Mouse (Mus musculus): ENCODE results near the gene Ccdc12. TPM values are rescaled to one million over a fixed set of nuclear protein-coding genes. Genes with fewer than 3 reads are reported as not detected.

Ccdc12 gene
- 84.4 and 86.3 TPM in 2 replicates for polyA plus RNA-seq (2015; fragmentation: Nextera tagmentation; extraction: Ambion mirVana)

DNA sequence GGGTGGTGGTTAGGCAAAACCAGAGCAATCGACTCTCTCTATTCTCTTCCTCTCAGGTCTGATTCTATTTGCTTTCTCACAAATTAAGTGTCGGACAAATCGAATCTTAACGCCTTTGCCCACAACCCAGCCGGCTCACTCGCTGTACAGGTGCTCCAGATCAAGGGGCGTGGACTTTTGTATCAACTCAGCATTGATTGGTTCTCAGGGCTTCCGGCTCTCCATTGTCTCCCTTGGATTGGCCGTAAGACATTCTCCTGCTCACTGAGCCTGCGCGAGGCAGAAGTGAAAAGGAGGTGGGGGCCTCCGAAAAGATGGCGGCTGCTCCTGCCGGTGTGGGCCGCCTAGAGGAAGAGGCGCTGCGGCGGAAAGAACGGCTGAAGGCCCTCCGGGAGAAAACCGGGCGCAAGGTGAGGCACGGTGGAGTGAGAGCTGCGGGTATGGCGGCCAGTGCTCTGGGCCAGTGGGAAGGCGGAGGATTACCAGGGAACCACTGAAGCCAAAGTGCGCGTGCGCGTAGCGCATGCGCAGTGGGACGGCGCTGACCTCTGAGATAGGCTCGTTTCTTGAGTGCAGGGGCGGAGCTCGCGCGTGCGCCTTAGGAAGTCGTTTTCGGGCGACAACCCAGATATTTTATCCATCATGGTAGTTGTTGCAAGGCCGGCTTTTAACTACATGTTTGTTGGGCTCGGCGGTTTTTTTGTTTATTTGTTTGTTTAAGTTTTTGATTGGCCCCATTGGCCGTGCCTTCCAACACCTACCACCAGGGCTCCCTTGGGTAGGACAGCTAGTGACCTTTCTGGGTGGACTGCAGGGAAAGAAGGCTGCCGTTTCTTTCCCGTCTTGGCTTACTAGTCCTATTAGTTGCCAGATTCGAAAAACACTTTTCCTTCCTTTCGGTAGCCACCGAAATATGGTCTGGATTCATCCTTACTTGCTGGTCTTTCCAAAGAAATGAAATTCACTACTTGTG is at the start of gene Ccdc12:
Gene Ccdc12 (plus strand): TSS at position 255 of the 973 bp plus-strand sequence.
- DNase-seq = peak; percentile 92
- Histone ChIP-seq H3K4me2 (peak within 1 kb of the TSS; percentile 90), H3K9me3 (replicated peaks) (no peaks in the 10 kb centered on the region), H3K27ac (peak within 1 kb of the TSS; percentile 91), H3K27me3 (peaks cover 22% of the 10 kb centered on the region), H3K36me3 (no peaks in the 10 kb centered on the region; the same call in 1 of the 2 replicates), H3K4me3 (replicated peaks) (peak within 1 kb of the TSS; percentile 80), H3K4me1 (replicated peaks) (peaks cover 86% of the 10 kb centered on the region), H3K9ac (peak within 1 kb of the TSS; percentile 85)
- ATAC-seq (ENCODE audit: low read depth) = peak; percentile 82
- WGBS (ENCODE audit: insufficient replicate concordance) = under 1% methylated on average over 52 of the region's 52 CpGs

GRCm38 (mm10) chr9:110611471-110611870 is 44.8 kb upstream of the Ccdc12 start:
- no peaks in the 10 kb centered on the region for H3K27me3 ChIP-seq
- 82% methylated on average over 3 of the region's 3 CpGs for WGBS (ENCODE audit: insufficient replicate concordance)
- DNase-seq (no peak), ATAC-seq (ENCODE audit: low read depth) (no peak)
- H3K9ac ChIP-seq = no peak overlapping the region
- peaks cover 8% of the 10 kb centered on the region for H3K4me1 ChIP-seq (replicated peaks)
- H3K27ac ChIP-seq = no peak overlapping the region
- H3K36me3 ChIP-seq = peaks cover 68% of the 10 kb centered on the region
- no peaks in the 10 kb centered on the region for H3K9me3 ChIP-seq (replicated peaks)
- no peak overlapping the region for H3K4me2 ChIP-seq
- H3K4me3 ChIP-seq (replicated peaks) = no peak overlapping the region

DNA sequence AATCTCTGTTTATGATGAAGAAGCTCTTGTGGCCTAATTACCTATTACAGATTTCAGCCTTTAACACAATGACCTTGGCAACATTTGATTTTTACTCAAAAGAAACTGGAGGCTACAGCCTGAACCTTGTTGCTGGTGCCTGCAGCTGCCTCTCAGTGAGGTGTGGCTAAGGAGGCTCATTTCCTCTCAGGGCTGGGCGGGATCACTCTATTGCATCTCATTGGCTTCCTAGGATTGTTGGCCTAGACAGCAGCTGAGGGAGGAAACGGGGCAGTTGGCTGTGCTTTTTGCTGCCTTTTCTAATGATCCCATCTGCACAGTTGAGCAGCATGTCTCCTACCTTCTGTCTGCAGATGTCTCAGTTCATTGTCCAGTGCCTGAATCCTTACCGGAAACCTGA is 39.2 kb upstream of the Ccdc12 start:
- Histone ChIP-seq H3K4me1 (replicated peaks) (peaks cover 15% of the 10 kb centered on the region), H3K36me3 (peaks cover 75% of the 10 kb centered on the region), H3K27me3 (no peaks in the 10 kb centered on the region), H3K4me3 (replicated peaks) (no peak overlapping the region), H3K9me3 (replicated peaks) (no peaks in the 10 kb centered on the region), H3K27ac (no peak overlapping the region), H3K9ac (no peak overlapping the region), H3K4me2 (no peak overlapping the region)
- 83% methylated on average over 3 of the region's 3 CpGs for WGBS (ENCODE audit: insufficient replicate concordance)
- ATAC-seq (ENCODE audit: low read depth) (no peak), DNase-seq (no peak)

DNA sequence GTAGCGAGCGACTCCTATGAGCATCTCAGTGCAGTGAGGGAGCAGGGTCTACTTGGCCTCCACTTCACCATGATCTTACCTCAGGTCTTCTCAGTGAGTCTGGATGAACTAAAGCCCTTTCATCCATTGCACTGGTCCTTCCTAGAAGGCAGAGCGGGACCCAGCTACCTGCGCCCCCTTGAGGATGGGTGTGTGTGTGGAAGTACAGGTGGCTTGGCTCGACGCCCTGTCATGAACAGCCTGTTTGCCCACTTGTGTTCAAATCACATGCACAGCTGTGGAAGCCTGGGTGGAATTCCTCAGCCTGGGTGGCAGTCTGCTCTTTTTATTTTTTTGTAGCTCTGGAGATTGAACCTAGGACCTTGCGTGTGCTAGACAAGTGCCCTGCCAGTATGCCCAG is 36.1 kb upstream of the Ccdc12 start:
- no peak for ATAC-seq (ENCODE audit: low read depth)
- H3K9ac ChIP-seq = no peak overlapping the region
- H3K27me3 ChIP-seq = no peaks in the 10 kb centered on the region
- no peaks in the 10 kb centered on the region for H3K9me3 ChIP-seq (replicated peaks)
- DNase-seq = no peak
- WGBS (ENCODE audit: insufficient replicate concordance) = 88% methylated on average over 7 of the region's 7 CpGs
- no peak overlapping the region for H3K27ac ChIP-seq
- peaks cover 33% of the 10 kb centered on the region for H3K4me1 ChIP-seq (replicated peaks)
- H3K36me3 ChIP-seq = peaks cover 54% of the 10 kb centered on the region
- H3K4me3 ChIP-seq (replicated peaks) = no peak overlapping the region
- no peak overlapping the region for H3K4me2 ChIP-seq

DNA sequence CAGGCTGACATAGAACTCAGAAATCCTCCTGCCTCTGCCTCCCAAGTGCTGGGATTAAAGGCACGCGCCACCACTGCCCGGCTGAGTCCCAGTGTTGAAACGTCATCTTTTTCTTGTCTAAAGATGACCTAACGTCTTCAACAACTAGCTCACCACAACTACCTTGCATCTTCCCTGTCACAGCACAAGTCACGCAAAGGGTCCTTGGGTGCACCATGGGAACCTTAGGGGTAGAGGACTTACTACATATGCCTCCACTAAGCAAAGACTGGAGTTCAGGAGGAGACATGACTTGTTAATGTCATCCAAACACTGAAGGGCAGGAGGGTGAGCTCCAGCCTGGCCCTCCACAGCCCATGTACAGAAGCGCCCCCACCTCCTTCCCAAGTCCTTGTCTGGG is 35.6 kb upstream of the Ccdc12 start:
- DNase-seq = no peak

DNA sequence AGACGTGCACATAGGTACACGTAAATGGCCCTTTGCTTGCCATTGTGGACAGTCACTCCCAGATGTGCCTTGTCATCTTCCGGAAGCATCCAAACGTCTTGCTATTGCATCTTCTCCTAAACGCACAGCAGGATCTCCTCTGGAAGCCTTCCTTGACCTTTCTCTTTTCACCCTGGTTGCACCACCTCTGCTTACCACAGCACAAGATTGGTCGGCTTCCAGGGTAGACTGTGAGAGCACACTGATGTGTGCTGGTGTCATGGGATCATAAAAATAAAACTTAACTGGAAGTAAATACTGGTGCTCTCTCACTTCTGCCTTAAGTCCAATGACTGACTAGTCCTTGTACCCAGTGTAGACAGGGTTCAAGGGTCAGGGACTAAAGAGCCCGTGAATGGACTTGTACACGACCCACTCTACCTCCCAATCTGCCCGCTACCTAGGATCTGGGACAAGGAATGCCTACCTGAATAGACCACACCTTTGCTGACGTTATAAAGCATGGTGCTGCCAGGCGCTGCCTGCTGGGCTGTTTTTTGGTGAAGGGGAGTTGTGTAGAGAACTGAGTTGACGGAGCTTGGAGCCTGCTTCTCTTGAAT is 33.6 kb upstream of the Ccdc12 start:
- no peak overlapping the region for H3K27ac ChIP-seq
- no peaks in the 10 kb centered on the region for H3K27me3 ChIP-seq
- no peaks in the 10 kb centered on the region for H3K9me3 ChIP-seq (replicated peaks)
- DNase-seq = no peak
- no peak overlapping the region for H3K9ac ChIP-seq
- H3K4me3 ChIP-seq (replicated peaks) = no peak overlapping the region
- 73% methylated on average over 12 of the region's 12 CpGs for WGBS (ENCODE audit: insufficient replicate concordance)
- no peak for ATAC-seq (ENCODE audit: low read depth)
- H3K4me1 ChIP-seq (replicated peaks) = peaks cover 22% of the 10 kb centered on the region
- no peak overlapping the region for H3K4me2 ChIP-seq
- peaks cover 45% of the 10 kb centered on the region for H3K36me3 ChIP-seq

More for the DNA sequence above, 35.6 kb upstream of the Ccdc12 start:
- H3K4me2 ChIP-seq = no peak overlapping the region
- H3K36me3 ChIP-seq = peaks cover 49% of the 10 kb centered on the region
- H3K27me3 ChIP-seq = no peaks in the 10 kb centered on the region
- no peaks in the 10 kb centered on the region for H3K9me3 ChIP-seq (replicated peaks)
- WGBS (ENCODE audit: insufficient replicate concordance) = 86% methylated on average over 7 of the region's 7 CpGs
- H3K27ac ChIP-seq = no peak overlapping the region
- H3K4me3 ChIP-seq (replicated peaks) = no peak overlapping the region
- H3K4me1 ChIP-seq (replicated peaks) = peaks cover 35% of the 10 kb centered on the region
- H3K9ac ChIP-seq = no peak overlapping the region
- no peak for ATAC-seq (ENCODE audit: low read depth)

GRCm38 (mm10) chr9:110623416-110624195 is 32.7 kb upstream of the Ccdc12 start:
- no peak for DNase-seq
- peaks cover 44% of the 10 kb centered on the region for H3K36me3 ChIP-seq
- peaks cover 22% of the 10 kb centered on the region for H3K4me1 ChIP-seq (replicated peaks)
- H3K4me3 ChIP-seq (replicated peaks) = peak overlapping the region; percentile 65
- 52% methylated on average over 8 of the region's 8 CpGs for WGBS (ENCODE audit: insufficient replicate concordance)
- peak overlapping the region; percentile 97 for H3K4me2 ChIP-seq
- peak overlapping the region; percentile 72 for H3K9ac ChIP-seq
- no peak overlapping the region for H3K27ac ChIP-seq
- ATAC-seq (ENCODE audit: low read depth) = no peak
- H3K9me3 ChIP-seq (replicated peaks) = no peaks in the 10 kb centered on the region
- no peaks in the 10 kb centered on the region for H3K27me3 ChIP-seq

DNA sequence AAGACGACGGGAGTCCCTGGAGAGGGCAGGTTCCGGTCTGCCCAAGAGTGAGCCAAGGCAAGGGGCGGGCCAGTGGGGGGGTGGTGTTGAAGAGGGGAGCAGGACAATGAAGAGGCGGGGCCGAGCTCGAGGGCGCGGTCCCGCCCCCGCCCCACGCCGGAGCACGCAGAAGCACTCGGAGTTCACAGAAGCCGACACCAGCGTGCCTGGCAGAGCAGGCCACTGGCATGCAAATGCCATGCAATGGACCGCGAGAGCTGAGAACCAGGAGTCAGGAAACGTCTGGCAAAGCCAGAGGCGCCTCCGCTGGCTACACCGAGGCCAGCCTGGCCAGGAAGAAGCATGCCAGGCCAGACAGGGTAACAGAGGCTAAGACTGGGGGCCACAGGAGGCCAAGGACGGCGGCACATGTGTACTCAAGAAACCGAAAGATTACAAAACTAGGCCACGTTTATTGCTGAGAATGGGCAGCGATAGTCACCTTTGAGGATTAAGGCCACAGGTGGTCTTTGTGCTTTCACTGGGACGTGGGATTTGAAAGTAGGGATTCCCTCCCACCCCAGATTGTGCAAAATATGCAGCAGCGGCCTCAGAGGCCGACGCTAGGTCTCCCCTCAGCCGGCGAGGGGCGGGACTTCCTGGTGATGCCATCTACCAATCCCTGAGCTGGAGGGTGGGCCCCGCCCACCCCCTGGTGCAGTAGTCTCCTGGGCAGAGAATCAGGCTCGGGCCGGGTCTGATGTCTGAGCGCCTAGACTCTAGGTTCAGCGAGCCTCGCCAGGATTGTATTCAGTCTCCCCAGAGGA is 31.7 kb upstream of the Ccdc12 start, which contains the start of gene Nradd:
Gene Nradd (minus strand): TSS at position 92 of the 806 bp plus-strand sequence.
- H3K9ac ChIP-seq = peak within 1 kb of the TSS; percentile 72
- peak within 1 kb of the TSS; percentile 65 for H3K4me3 ChIP-seq (replicated peaks)
- peak within 1 kb of the TSS; percentile 97 for H3K4me2 ChIP-seq
- no peaks in the 10 kb centered on the region for H3K9me3 ChIP-seq (replicated peaks)
- H3K27me3 ChIP-seq = no peaks in the 10 kb centered on the region
- peaks cover 36% of the 10 kb centered on the region for H3K36me3 ChIP-seq
- H3K4me1 ChIP-seq (replicated peaks) = peaks cover 22% of the 10 kb centered on the region
- peak within 1 kb of the TSS; percentile 39 for H3K27ac ChIP-seq
- WGBS (ENCODE audit: insufficient replicate concordance) = 11% methylated on average over 41 of the region's 41 CpGs
- ATAC-seq (ENCODE audit: low read depth) (peak; percentile 92), DNase-seq (peak; percentile 78)

DNA sequence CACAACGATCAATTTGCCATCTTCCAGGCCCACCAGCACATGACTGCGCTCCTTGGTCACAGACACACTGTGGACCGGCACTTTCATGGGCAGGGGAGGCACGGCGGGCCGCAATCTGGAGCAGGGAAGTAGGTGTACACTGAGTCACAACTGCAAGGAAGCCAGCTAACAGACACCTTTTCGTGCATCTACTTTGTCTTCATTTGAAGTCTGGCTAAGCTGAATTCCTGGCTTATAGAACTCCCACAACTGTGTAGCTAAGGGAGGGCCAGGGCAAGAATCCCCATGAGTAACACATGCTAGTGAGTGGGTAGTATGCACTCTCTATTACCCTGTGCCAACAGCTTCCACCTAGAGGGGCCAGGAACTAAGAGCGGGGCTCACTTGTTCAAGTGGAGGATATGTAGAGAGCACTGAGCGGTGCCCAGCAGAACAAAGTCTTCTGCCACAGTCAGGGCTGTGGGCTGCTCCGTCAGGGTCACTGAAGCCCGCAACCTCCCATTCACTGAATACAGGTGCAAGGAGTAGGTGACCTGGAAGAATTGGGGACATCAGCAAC is 30.9 kb upstream of the Ccdc12 start:
- peak overlapping the region; percentile 42; the same call in 1 of the 2 replicates for H3K9ac ChIP-seq
- H3K9me3 ChIP-seq (replicated peaks) = no peaks in the 10 kb centered on the region
- H3K36me3 ChIP-seq = peaks cover 28% of the 10 kb centered on the region
- ATAC-seq (ENCODE audit: low read depth) (no peak), DNase-seq (no peak)
- peak overlapping the region; percentile 97 for H3K4me2 ChIP-seq
- H3K4me3 ChIP-seq (replicated peaks) = peak overlapping the region; percentile 65
- WGBS (ENCODE audit: insufficient replicate concordance) = 74% methylated on average over 11 of the region's 11 CpGs
- H3K27me3 ChIP-seq = no peaks in the 10 kb centered on the region
- peaks cover 22% of the 10 kb centered on the region for H3K4me1 ChIP-seq (replicated peaks)
- no peak overlapping the region; the same call in 1 of the 2 replicates for H3K27ac ChIP-seq

DNA sequence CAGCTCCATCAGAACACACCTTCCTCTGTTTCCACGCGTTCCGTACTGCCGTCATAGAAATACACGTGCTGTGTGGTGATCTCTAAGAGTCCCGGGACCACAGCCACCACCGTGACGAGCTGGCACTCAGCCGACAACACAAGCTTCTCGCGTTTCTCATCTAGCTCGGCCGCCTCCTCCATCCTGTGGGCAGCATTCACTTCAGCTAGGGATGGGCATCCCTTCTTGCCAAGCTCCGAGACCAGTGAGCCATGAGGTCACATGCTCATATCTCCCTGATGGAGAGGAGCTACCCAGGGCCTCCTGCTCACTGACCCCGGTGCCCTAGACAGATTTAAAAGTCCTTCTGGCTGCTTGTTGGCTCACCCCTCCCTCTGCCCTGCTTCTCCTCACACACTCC is 26.1 kb upstream of the Ccdc12 start:
- no peak for ATAC-seq (ENCODE audit: low read depth)
- no peaks in the 10 kb centered on the region for H3K27me3 ChIP-seq
- no peak overlapping the region for H3K4me2 ChIP-seq
- WGBS (ENCODE audit: insufficient replicate concordance) = 89% methylated on average over 15 of the region's 15 CpGs
- H3K36me3 ChIP-seq = peaks cover 36% of the 10 kb centered on the region
- H3K27ac ChIP-seq = no peak overlapping the region
- H3K9me3 ChIP-seq (replicated peaks) = no peaks in the 10 kb centered on the region
- DNase-seq = no peak
- no peak overlapping the region for H3K9ac ChIP-seq
- H3K4me1 ChIP-seq (replicated peaks) = peaks cover 4% of the 10 kb centered on the region
- H3K4me3 ChIP-seq (replicated peaks) = no peak overlapping the region
